Mouse (Mus musculus) intestine, embryonic 16.5 days (tissue): ENCODE measurements at regions not wholly inside any gene's neighbourhood (a gene's known extent, or its start where the extent isn't known, plus 50 kb on each side); places are given as distances from the start of the nearest gene placed in this dataset.
A peak's percentile ranks its signal among the peaks of the same experiment; 100 is the strongest.

Experiments used
- ATAC-seq: fragments of 200-750 bp; cut with Nextera tagmentation; 2 replicates; pipeline ENCODE4 v1.8.0; 2017; ENCODE audit warnings: moderate TSS enrichment, moderate library complexity
- H3K27ac ChIP-seq: fragments of 300-500 bp; sonication (generic); 2 replicates; pipeline ENCODE4 v1.5.1; 2014; ENCODE audit warnings: mild to moderate bottlenecking, low read length
- H3K27me3 ChIP-seq: fragments of 300-500 bp; sonication (generic); replicated peaks from 2 replicates; pipeline ENCODE4 v1.6.1; 2014; ENCODE audit warnings: low read length, control low read depth, mixed read lengths; ENCODE audit not compliant: control insufficient read depth, insufficient read depth
- H3K36me3 ChIP-seq: fragments of 300-500 bp; sonication (generic); 2 replicates; pipeline ENCODE4 v1.6.1; 2014; ENCODE audit warnings: low read length, control low read depth; ENCODE audit not compliant: control insufficient read depth, insufficient read depth
- H3K4me1 ChIP-seq: fragments of 300-500 bp; sonication (generic); 2 replicates; pipeline ENCODE4 v1.6.1; 2014; ENCODE audit warnings: low read length, control low read depth, mixed read lengths; ENCODE audit not compliant: control insufficient read depth, insufficient read depth
- H3K4me2 ChIP-seq: fragments of 300-500 bp; sonication (generic); 2 replicates; pipeline ENCODE4 v1.6.1; 2014; ENCODE audit warnings: low read depth, low read length, control low read depth
- H3K4me3 ChIP-seq: fragments of 300-500 bp; sonication (generic); 2 replicates; pipeline ENCODE4 v1.5.1; 2014; ENCODE audit warnings: mild to moderate bottlenecking, low read length
- H3K9ac ChIP-seq: fragments of 300-500 bp; sonication (generic); 2 replicates; pipeline ENCODE4 v1.6.1; 2014; ENCODE audit warnings: low read depth, low read length
- H3K9me3 ChIP-seq: fragments of 300-500 bp; sonication (generic); 2 replicates; pipeline ENCODE4 v1.6.1; 2016; ENCODE audit warnings: low read length, control low read depth; ENCODE audit not compliant: control insufficient read depth
- WGBS: fragments of 180-500 bp; shearing (Covaris S2); extraction: QIAGEN DNeasy Blood & Tissue Kit; methylation state at CpG from one replicate; pipeline ENCODE4 v1.1.7; 2014; 5-methylcytosine and 5-hydroxymethylcytosine counted together

GRCm38 (mm10) chr1:113550172-113550571 lies 1685.5 kb upstream of the Dsel start:
- Histone ChIP-seq H3K9ac (no peak overlapping the region), H3K27ac (no peak overlapping the region), H3K4me2 (no peak overlapping the region), H3K36me3 (no peaks in the 10 kb centered on the region), H3K27me3 (no peaks in the 10 kb centered on the region), H3K4me1 (no peaks in the 10 kb centered on the region), H3K4me3 (no peak overlapping the region), H3K9me3 (no peaks in the 10 kb centered on the region)
- no peak for ATAC-seq
- 59% methylated on average over 1 of the region's 1 CpGs for WGBS

DNA sequence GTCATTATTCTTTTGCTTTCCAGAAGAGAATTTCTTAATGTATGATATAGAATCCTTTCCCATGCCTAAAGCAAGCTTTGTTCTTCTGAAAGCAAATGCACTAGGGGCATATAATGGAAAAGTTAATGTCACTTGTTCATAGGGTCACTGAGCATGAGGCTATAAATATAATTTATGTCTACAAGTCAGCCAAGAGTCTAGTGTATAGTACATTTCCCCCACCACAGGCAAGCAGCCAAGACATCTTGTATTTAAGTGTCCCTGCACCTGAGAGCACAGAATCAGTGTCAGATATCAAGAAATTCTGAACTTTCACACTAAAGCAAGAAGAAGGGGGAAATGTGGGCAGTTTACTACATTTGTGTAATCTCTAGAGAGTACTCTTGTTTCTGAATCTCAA lies 1675.3 kb upstream of the Dsel start:
- H3K9me3 ChIP-seq, result no peaks in the 10 kb centered on the region
- no peak for ATAC-seq
- no peak overlapping the region for H3K9ac ChIP-seq
- no peaks in the 10 kb centered on the region for H3K36me3 ChIP-seq
- no peaks in the 10 kb centered on the region for H3K27me3 ChIP-seq
- H3K4me1 ChIP-seq, result no peaks in the 10 kb centered on the region
- H3K4me2 ChIP-seq, result no peak overlapping the region
- no peak overlapping the region for H3K4me3 ChIP-seq
- H3K27ac ChIP-seq, result no peak overlapping the region

DNA sequence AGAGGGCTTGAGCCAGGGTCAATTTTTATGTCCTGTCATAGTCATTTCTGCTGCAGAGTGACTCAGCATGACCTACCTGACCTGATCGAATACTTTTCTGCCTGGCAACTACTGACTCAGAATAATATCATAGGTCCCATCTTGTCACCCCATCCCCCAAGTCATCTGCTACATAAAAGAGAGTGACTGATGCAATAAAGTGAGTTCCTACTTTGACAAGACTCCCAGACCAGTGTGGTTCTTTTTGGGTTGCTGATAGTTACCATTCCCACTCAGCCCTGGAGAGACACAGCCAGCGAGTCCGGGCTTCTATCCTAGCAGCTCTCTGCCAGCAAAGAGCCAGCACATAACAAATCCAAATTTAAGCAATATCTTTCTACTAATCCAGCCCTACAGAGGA lies 1665.8 kb upstream of the Dsel start:
- ATAC-seq, result no peak
- 84% methylated on average over 3 of the region's 3 CpGs for WGBS
- no peak overlapping the region for H3K4me2 ChIP-seq

GRCm38 (mm10) chr1:113495987-113496386 lies 1631.3 kb upstream of the Dsel start:
- Histone ChIP-seq H3K4me2 (no peak overlapping the region), H3K4me1 (no peaks in the 10 kb centered on the region), H3K36me3 (no peaks in the 10 kb centered on the region), H3K4me3 (no peak overlapping the region), H3K27me3 (no peaks in the 10 kb centered on the region), H3K9ac (no peak overlapping the region), H3K27ac (no peak overlapping the region), H3K9me3 (no peaks in the 10 kb centered on the region)
- ATAC-seq, result peak; percentile 79
- WGBS, result 48% methylated on average over 2 of the region's 2 CpGs

More for the DNA sequence above, 1665.8 kb upstream of the Dsel start:
- Histone ChIP-seq H3K27ac (no peak overlapping the region), H3K4me3 (no peak overlapping the region), H3K4me1 (no peaks in the 10 kb centered on the region), H3K27me3 (no peaks in the 10 kb centered on the region), H3K9me3 (no peaks in the 10 kb centered on the region), H3K9ac (no peak overlapping the region), H3K36me3 (no peaks in the 10 kb centered on the region)

- no peak overlapping the region for H3K4me2 ChIP-seq
- no peaks in the 10 kb centered on the region for H3K9me3 ChIP-seq
- no peaks in the 10 kb centered on the region for H3K36me3 ChIP-seq
- no peaks in the 10 kb centered on the region for H3K4me1 ChIP-seq
- H3K27ac ChIP-seq, result 0 out of 2 replicates have a peak overlapping the region, but pooled peaks have one; percentile 3
- no peaks in the 10 kb centered on the region for H3K27me3 ChIP-seq
- WGBS, result 68% methylated on average over 5 of the region's 5 CpGs
- H3K9ac ChIP-seq, result no peak overlapping the region
- ATAC-seq, result peak; percentile 99
- no peak overlapping the region for H3K4me3 ChIP-seq
Measured at GRCm38 (mm10) chr1:113490243-113491003, 1625.7 kb upstream of the Dsel start.

- H3K36me3 ChIP-seq, result no peaks in the 10 kb centered on the region
- no peak overlapping the region for H3K4me2 ChIP-seq
- no peaks in the 10 kb centered on the region for H3K27me3 ChIP-seq
- H3K9me3 ChIP-seq, result no peaks in the 10 kb centered on the region
- H3K9ac ChIP-seq, result no peak overlapping the region
- no peaks in the 10 kb centered on the region for H3K4me1 ChIP-seq
- no peak overlapping the region for H3K4me3 ChIP-seq
- no peak for ATAC-seq
- WGBS, result 74% methylated on average over 7 of the region's 7 CpGs
- no peak overlapping the region for H3K27ac ChIP-seq
Measured at GRCm38 (mm10) chr1:113456538-113457273, 1592.0 kb upstream of the Dsel start.

- no peak overlapping the region for H3K4me2 ChIP-seq
- ATAC-seq, result no peak
- H3K4me3 ChIP-seq, result no peak overlapping the region
- H3K27ac ChIP-seq, result no peak overlapping the region
- H3K9me3 ChIP-seq, result no peaks in the 10 kb centered on the region
- H3K27me3 ChIP-seq, result no peaks in the 10 kb centered on the region
- no peak overlapping the region for H3K9ac ChIP-seq
- no peaks in the 10 kb centered on the region for H3K36me3 ChIP-seq
- H3K4me1 ChIP-seq, result no peaks in the 10 kb centered on the region
- WGBS, result 72% methylated on average over 1 of the region's 1 CpGs
Measured at GRCm38 (mm10) chr1:113433701-113434100, 1569.0 kb upstream of the Dsel start.

GRCm38 (mm10) chr1:113431266-113431665 lies 1566.5 kb upstream of the Dsel start:
- H3K27ac ChIP-seq, result no peak overlapping the region
- no peak for ATAC-seq
- H3K27me3 ChIP-seq, result no peaks in the 10 kb centered on the region
- H3K36me3 ChIP-seq, result no peaks in the 10 kb centered on the region
- no peaks in the 10 kb centered on the region for H3K9me3 ChIP-seq
- no peaks in the 10 kb centered on the region for H3K4me1 ChIP-seq
- H3K4me3 ChIP-seq, result no peak overlapping the region
- H3K9ac ChIP-seq, result no peak overlapping the region
- no peak overlapping the region for H3K4me2 ChIP-seq

GRCm38 (mm10) chr1:113412858-113413257 lies 1548.1 kb upstream of the Dsel start:
- Histone ChIP-seq H3K9ac (no peak overlapping the region), H3K9me3 (no peaks in the 10 kb centered on the region), H3K4me1 (no peaks in the 10 kb centered on the region), H3K36me3 (no peaks in the 10 kb centered on the region), H3K27ac (no peak overlapping the region), H3K4me2 (no peak overlapping the region), H3K27me3 (no peaks in the 10 kb centered on the region), H3K4me3 (no peak overlapping the region)
- 58% methylated on average over 3 of the region's 3 CpGs for WGBS
- ATAC-seq, result peak; percentile 86
